Mouse (Mus musculus): Measurements from ENCODE around the gene Gnmt. TPM values are rescaled to one million over a fixed set of nuclear protein-coding genes. Genes with fewer than 3 reads are reported as not detected.
A peak's percentile ranks its signal among the peaks of the same experiment; 100 is the strongest.

The Gnmt gene
- polyA plus RNA-seq, 1 experiment from 2014 or later = 1.0 TPM

DNA sequence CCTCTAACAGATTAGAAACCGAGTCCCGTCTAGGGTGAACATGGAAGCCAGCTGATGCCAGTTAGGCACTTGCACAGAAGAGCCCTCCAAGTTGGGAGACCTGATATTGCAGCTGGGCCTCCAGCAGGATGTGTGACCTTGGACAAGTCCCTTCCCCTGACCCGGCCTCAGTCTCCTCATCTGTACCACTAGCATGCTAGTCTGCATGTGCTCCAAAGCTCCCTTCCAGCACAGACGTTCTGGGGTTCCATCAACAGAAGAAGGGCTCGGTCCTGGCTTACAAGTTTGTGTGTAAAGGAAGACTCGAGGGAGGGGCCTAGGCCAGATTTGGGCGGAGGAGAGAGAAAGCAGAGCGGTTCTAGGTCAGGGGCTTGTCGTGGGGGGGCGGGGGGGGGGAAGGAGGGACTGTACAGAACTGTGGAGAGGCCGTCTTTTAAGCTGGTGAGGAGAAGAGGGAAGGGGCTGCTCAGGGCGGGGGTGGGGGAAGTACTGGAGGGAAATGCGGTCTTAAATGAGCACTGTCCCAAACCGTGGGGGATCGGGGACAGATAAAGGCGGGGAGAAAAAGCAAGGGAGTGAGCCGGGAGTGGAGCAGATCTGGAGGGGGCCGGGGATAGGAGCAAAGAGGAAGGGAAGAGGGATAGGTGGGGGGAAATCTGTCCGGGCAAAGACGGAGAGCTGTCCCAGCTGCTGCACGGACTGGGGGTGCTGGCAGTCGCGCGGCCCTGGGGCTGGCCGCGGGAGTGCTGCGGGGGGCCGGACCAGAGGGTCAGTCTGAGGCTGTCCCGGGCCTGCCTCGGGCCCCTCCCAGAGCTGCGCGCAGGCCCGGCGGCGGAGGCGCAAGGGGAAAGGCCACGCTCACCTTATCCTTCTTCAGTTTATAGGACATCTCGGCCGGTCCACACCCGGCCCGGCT, 24.7 kb downstream of the Gnmt start:
- Histone ChIP-seq H3K9ac (ENCODE audit: low read depth, low read length) (peak overlapping the region; percentile 88), H3K4me2 (peak overlapping the region; percentile 89), H3K36me3 (ENCODE audit: control insufficient read depth, insufficient read depth, low read length) (no peaks in the 10 kb centered on the region; the same call in 1 of the 2 replicates), H3K27ac (ENCODE audit: low read depth, low read length) (peak overlapping the region; percentile 91), H3K4me3 (ENCODE audit: low read depth, low read length) (peak overlapping the region; percentile 93), H3K4me1 (ENCODE audit: control insufficient read depth, insufficient read depth, low read length) (peaks cover 26% of the 10 kb centered on the region), H3K27me3 (ENCODE audit: control insufficient read depth, insufficient read depth, low read length) (no peaks in the 10 kb centered on the region), H3K9me3 (replicated peaks; ENCODE audit: control insufficient read depth, low read length) (no peaks in the 10 kb centered on the region)
- ATAC-seq (replicated peaks; ENCODE audit: insufficient number of reproducible peaks, low FRiP score, low TSS enrichment) = peak; percentile 77
- 4% methylated on average over 40 of the region's 41 CpGs for WGBS (ENCODE audit: insufficient replicate concordance)

GRCm38 (mm10) chr17:46702506-46702905, 26.5 kb downstream of the Gnmt start:
- Histone ChIP-seq H3K4me2 (peak overlapping the region; percentile 89; the same call in 1 of the 2 replicates), H3K4me3 (ENCODE audit: low read depth, low read length) (no peak overlapping the region), H3K9me3 (replicated peaks; ENCODE audit: control insufficient read depth, low read length) (no peaks in the 10 kb centered on the region), H3K27me3 (ENCODE audit: control insufficient read depth, insufficient read depth, low read length) (no peaks in the 10 kb centered on the region), H3K36me3 (ENCODE audit: control insufficient read depth, insufficient read depth, low read length) (no peaks in the 10 kb centered on the region; the same call in 1 of the 2 replicates), H3K9ac (ENCODE audit: low read depth, low read length) (peak overlapping the region; percentile 88), H3K27ac (ENCODE audit: low read depth, low read length) (no peak overlapping the region), H3K4me1 (ENCODE audit: control insufficient read depth, insufficient read depth, low read length) (peaks cover 26% of the 10 kb centered on the region)
- ATAC-seq (replicated peaks; ENCODE audit: insufficient number of reproducible peaks, low FRiP score, low TSS enrichment) = no peak
- 87% methylated on average over 5 of the region's 5 CpGs for WGBS (ENCODE audit: insufficient replicate concordance)

GRCm38 (mm10) chr17:46702100-46702499, 26.9 kb downstream of the Gnmt start:
- H3K27me3 ChIP-seq (ENCODE audit: control insufficient read depth, insufficient read depth, low read length) = no peaks in the 10 kb centered on the region
- ATAC-seq (replicated peaks; ENCODE audit: insufficient number of reproducible peaks, low FRiP score, low TSS enrichment) = no peak
- no peak overlapping the region for H3K27ac ChIP-seq (ENCODE audit: low read depth, low read length)
- H3K4me2 ChIP-seq = no peak overlapping the region
- no peaks in the 10 kb centered on the region; the same call in 1 of the 2 replicates for H3K36me3 ChIP-seq (ENCODE audit: control insufficient read depth, insufficient read depth, low read length)
- peaks cover 26% of the 10 kb centered on the region for H3K4me1 ChIP-seq (ENCODE audit: control insufficient read depth, insufficient read depth, low read length)
- H3K9me3 ChIP-seq (replicated peaks; ENCODE audit: control insufficient read depth, low read length) = no peaks in the 10 kb centered on the region
- WGBS (ENCODE audit: insufficient replicate concordance) = 83% methylated on average over 12 of the region's 12 CpGs
- no peak overlapping the region for H3K4me3 ChIP-seq (ENCODE audit: low read depth, low read length)
- H3K9ac ChIP-seq (ENCODE audit: low read depth, low read length) = peak overlapping the region; percentile 52; the same call in 1 of the 2 replicates

DNA sequence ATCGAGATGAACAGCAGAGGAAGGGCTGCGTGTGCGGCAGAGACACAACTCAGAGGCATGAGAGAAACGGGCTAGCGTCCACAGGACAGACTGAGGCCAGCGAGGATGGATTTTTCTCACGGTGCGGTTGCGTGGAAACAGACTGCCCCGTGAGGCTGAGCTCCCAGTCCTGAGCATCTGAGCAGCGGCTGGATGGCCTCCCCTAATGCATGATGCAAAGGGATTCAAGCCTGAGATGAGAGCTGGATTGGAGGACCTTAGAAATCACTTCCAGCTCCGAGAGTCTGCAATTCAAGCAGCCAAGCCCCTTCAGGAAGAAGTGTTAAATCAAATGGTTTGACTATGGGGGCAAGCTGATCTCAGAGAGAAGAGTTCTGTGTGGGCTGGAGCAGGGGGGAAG, 27.5 kb downstream of the Gnmt start:
- Histone ChIP-seq H3K36me3 (ENCODE audit: control insufficient read depth, insufficient read depth, low read length) (no peaks in the 10 kb centered on the region; the same call in 1 of the 2 replicates), H3K27ac (ENCODE audit: low read depth, low read length) (no peak overlapping the region), H3K27me3 (ENCODE audit: control insufficient read depth, insufficient read depth, low read length) (no peaks in the 10 kb centered on the region), H3K9ac (ENCODE audit: low read depth, low read length) (no peak overlapping the region; the same call in 1 of the 2 replicates), H3K9me3 (replicated peaks; ENCODE audit: control insufficient read depth, low read length) (no peaks in the 10 kb centered on the region), H3K4me3 (ENCODE audit: low read depth, low read length) (no peak overlapping the region), H3K4me2 (no peak overlapping the region), H3K4me1 (ENCODE audit: control insufficient read depth, insufficient read depth, low read length) (peaks cover 26% of the 10 kb centered on the region)
- WGBS (ENCODE audit: insufficient replicate concordance) = 80% methylated on average over 12 of the region's 12 CpGs
- no peak for ATAC-seq (replicated peaks; ENCODE audit: insufficient number of reproducible peaks, low FRiP score, low TSS enrichment)

DNA sequence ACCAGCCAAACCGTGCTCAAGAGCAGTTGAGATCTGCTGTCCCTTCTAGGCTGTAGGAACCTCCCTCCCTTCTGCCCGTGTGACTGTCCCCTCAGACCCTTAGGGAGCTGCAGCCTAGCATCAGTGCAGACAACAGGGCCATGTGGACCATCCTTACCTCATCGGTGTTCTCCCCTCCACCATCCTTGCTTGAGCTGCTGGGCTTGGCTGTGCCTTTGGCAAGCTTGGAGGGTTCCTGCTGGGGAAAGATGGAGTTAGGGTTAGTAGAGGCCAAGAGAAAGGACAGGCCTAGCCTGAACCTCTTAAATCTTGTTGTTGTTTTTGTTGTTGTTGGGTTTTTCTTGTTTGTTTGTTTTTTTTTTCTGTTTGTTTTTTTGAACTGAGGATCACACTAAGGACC, 29.1 kb downstream of the Gnmt start:
- H3K9ac ChIP-seq (ENCODE audit: low read depth, low read length) = no peak overlapping the region
- WGBS (ENCODE audit: insufficient replicate concordance) = 90% methylated on average over 3 of the region's 3 CpGs
- H3K27ac ChIP-seq (ENCODE audit: low read depth, low read length) = no peak overlapping the region
- no peaks in the 10 kb centered on the region for H3K27me3 ChIP-seq (ENCODE audit: control insufficient read depth, insufficient read depth, low read length)
- H3K4me2 ChIP-seq = no peak overlapping the region
- peaks cover 18% of the 10 kb centered on the region for H3K4me1 ChIP-seq (ENCODE audit: control insufficient read depth, insufficient read depth, low read length)
- no peak overlapping the region for H3K4me3 ChIP-seq (ENCODE audit: low read depth, low read length)
- no peaks in the 10 kb centered on the region; the same call in 1 of the 2 replicates for H3K36me3 ChIP-seq (ENCODE audit: control insufficient read depth, insufficient read depth, low read length)
- H3K9me3 ChIP-seq (replicated peaks; ENCODE audit: control insufficient read depth, low read length) = no peaks in the 10 kb centered on the region
- no peak for ATAC-seq (replicated peaks; ENCODE audit: insufficient number of reproducible peaks, low FRiP score, low TSS enrichment)

DNA sequence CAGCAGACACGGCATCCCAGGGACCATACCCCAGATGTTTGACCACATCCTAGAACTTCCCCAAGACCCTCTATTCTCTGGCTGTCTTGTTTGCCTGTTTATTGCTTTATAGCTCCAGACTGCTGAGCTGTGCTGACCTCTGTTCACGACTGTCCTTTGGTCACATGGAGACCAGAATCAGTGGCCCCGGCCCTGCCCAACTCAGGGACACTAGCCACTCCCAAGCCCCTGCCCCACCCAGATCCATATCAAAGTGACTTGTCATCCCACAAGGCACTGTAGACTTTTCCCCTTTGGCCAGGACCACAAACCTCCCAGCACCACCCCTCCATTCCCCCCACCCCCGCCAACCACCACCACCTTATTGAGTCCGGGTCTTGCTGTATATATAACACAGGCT, 29.7 kb downstream of the Gnmt start:
- WGBS (ENCODE audit: insufficient replicate concordance) = 69% methylated on average over 5 of the region's 5 CpGs
- H3K4me3 ChIP-seq (ENCODE audit: low read depth, low read length) = no peak overlapping the region
- H3K9me3 ChIP-seq (replicated peaks; ENCODE audit: control insufficient read depth, low read length) = no peaks in the 10 kb centered on the region
- H3K9ac ChIP-seq (ENCODE audit: low read depth, low read length) = no peak overlapping the region
- H3K4me2 ChIP-seq = no peak overlapping the region
- peak; percentile 39; the same call in 1 of the 2 replicates for ATAC-seq (replicated peaks; ENCODE audit: insufficient number of reproducible peaks, low FRiP score, low TSS enrichment)
- no peaks in the 10 kb centered on the region; the same call in 1 of the 2 replicates for H3K36me3 ChIP-seq (ENCODE audit: control insufficient read depth, insufficient read depth, low read length)
- no peak overlapping the region for H3K27ac ChIP-seq (ENCODE audit: low read depth, low read length)
- no peaks in the 10 kb centered on the region for H3K27me3 ChIP-seq (ENCODE audit: control insufficient read depth, insufficient read depth, low read length)
- peaks cover 18% of the 10 kb centered on the region for H3K4me1 ChIP-seq (ENCODE audit: control insufficient read depth, insufficient read depth, low read length)

DNA sequence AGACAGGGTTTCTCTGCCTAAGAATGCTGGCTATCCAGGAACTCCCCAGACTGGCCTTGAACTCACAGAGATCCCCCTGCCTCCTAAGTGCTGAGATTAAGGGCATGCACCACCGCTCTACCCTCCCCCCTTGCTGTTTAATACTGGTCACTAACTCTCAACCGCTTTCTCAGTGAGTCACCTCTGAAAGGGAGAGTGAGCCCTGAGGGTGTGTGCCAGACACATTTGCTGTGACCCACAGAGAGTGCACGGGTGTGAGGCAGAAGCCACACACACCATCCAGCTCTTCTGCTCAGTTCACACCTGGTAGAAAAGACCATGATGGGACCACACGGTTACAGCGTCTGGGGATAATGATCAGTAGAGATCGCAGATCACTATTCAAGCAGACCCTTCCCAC, 30.5 kb downstream of the Gnmt start:
- no peak for ATAC-seq (replicated peaks; ENCODE audit: insufficient number of reproducible peaks, low FRiP score, low TSS enrichment)
- H3K27ac ChIP-seq (ENCODE audit: low read depth, low read length) = no peak overlapping the region
- WGBS (ENCODE audit: insufficient replicate concordance) = 86% methylated on average over 6 of the region's 6 CpGs
- H3K27me3 ChIP-seq (ENCODE audit: control insufficient read depth, insufficient read depth, low read length) = no peaks in the 10 kb centered on the region
- no peak overlapping the region for H3K4me3 ChIP-seq (ENCODE audit: low read depth, low read length)
- H3K4me1 ChIP-seq (ENCODE audit: control insufficient read depth, insufficient read depth, low read length) = peaks cover 12% of the 10 kb centered on the region
- no peak overlapping the region for H3K4me2 ChIP-seq
- H3K36me3 ChIP-seq (ENCODE audit: control insufficient read depth, insufficient read depth, low read length) = no peaks in the 10 kb centered on the region; the same call in 1 of the 2 replicates
- H3K9me3 ChIP-seq (replicated peaks; ENCODE audit: control insufficient read depth, low read length) = no peaks in the 10 kb centered on the region
- H3K9ac ChIP-seq (ENCODE audit: low read depth, low read length) = no peak overlapping the region

DNA sequence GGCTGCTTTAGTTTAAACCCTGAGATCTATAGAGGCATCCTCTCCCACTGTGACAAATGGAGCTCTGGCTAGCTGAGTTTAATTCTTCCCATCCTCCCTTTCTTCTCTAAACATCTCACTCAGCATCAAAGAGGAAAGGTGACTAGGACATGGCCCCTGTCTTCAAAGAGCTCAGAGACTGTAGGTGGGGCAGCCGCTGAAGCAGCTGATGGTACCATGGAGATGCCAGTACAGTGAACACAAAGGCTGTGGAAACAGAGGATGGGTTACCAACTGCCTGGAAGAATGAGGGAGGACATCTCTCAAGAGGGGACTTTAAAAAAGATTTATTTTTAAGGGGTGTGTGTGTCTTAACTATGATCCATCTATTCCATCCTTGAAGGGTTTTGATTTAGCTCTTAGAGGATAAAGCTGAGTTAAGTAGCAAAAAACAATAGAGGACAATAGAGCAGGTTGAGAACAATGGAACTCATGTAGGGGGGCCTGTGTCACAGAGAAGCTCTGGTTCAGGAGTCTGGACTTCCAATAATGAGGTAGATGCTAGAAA, 34.4 kb downstream of the Gnmt start:
- H3K27me3 ChIP-seq (ENCODE audit: control insufficient read depth, insufficient read depth, low read length) = no peaks in the 10 kb centered on the region
- H3K27ac ChIP-seq (ENCODE audit: low read depth, low read length) = no peak overlapping the region
- no peak overlapping the region for H3K4me3 ChIP-seq (ENCODE audit: low read depth, low read length)
- 88% methylated on average over 1 of the region's 1 CpGs for WGBS (ENCODE audit: insufficient replicate concordance)
- H3K4me1 ChIP-seq (ENCODE audit: control insufficient read depth, insufficient read depth, low read length) = peaks cover 4% of the 10 kb centered on the region; the same call in 1 of the 2 replicates
- no peaks in the 10 kb centered on the region for H3K9me3 ChIP-seq (replicated peaks; ENCODE audit: control insufficient read depth, low read length)
- no peak overlapping the region for H3K4me2 ChIP-seq
- H3K36me3 ChIP-seq (ENCODE audit: control insufficient read depth, insufficient read depth, low read length) = no peaks in the 10 kb centered on the region; the same call in 1 of the 2 replicates
- no peak for ATAC-seq (replicated peaks; ENCODE audit: insufficient number of reproducible peaks, low FRiP score, low TSS enrichment)
- H3K9ac ChIP-seq (ENCODE audit: low read depth, low read length) = no peak overlapping the region
